Mouse (Mus musculus) heart, adult 2 months (tissue): ENCODE measurements around the gene Myo18a. TPM values are rescaled to one million over a fixed set of nuclear protein-coding genes. Genes with fewer than 3 reads are reported as not detected.

Experiments
- DNase-seq, 2 experiments: peaks; one replicate each; pipeline ENCODE4 v3.0.0; 2021
- H3K27ac ChIP-seq: fragments of 200-600 bp; 2 replicates; pipeline ENCODE4 v1.8.1; 2022
- H3K27me3 ChIP-seq: fragments of 200-500 bp; 2 replicates; pipeline ENCODE4 v1.6.1; 2012; ENCODE audit warnings: mild to moderate bottlenecking, low read length, inconsistent platforms, mixed read lengths; ENCODE audit not compliant: control insufficient read depth, insufficient read depth
- H3K36me3 ChIP-seq: fragments of 200-500 bp; 2 replicates; pipeline ENCODE4 v1.6.1; 2012; ENCODE audit warnings: low read length, inconsistent platforms; ENCODE audit not compliant: control insufficient read depth, insufficient read depth
- H3K4me1 ChIP-seq: fragments of 200-500 bp; 2 replicates; pipeline ENCODE4 v1.6.1; 2011; ENCODE audit warnings: low read length; ENCODE audit not compliant: control insufficient read depth, insufficient read depth
- H3K4me3 ChIP-seq: fragments of 200-600 bp; 2 replicates; pipeline ENCODE4 v1.8.1; 2022
- H3K79me2 ChIP-seq: fragments of 200-500 bp; replicated peaks from 2 replicates; pipeline ENCODE4 v1.6.1; 2012; ENCODE audit warnings: mild to moderate bottlenecking, inconsistent platforms, low read length, moderate library complexity, mixed read lengths; ENCODE audit not compliant: control insufficient read depth, insufficient read depth
- H3K9ac ChIP-seq: fragments of 200-500 bp; 2 replicates; pipeline ENCODE4 v1.6.1; 2012; ENCODE audit warnings: low read depth, mild to moderate bottlenecking, control low read depth, inconsistent platforms, low read length, mixed read lengths
- CTCF ChIP-seq: fragments of 200-600 bp; IDR thresholded peaks from 2 replicates; pipeline ENCODE4 v1.8.1; 2022; ENCODE audit warnings: antibody characterized with exemption, mild to moderate bottlenecking, moderate library complexity
- EP300 ChIP-seq: fragments of 200-500 bp; IDR thresholded peaks from 2 replicates; pipeline ENCODE4 v1.6.1; 2011; ENCODE audit warnings: low read depth, low read length, control low read depth; ENCODE audit not compliant: insufficient read depth
- POLR2A ChIP-seq: fragments of 200-500 bp; IDR thresholded peaks from 2 replicates; pipeline ENCODE4 v1.6.1; 2011; ENCODE audit warnings: mild to moderate bottlenecking, low read depth, low read length, control low read depth; ENCODE audit not compliant: insufficient read depth
- WGBS: fragments of 180-500 bp; shearing (Covaris S2); methylation state at CpG from one replicate; pipeline ENCODE4 v1.1.7; 2018; 5-methylcytosine and 5-hydroxymethylcytosine counted together
- intact Hi-C: fragments of 180-260 bp; cut with DNase I; formaldehyde crosslinking; loops from one replicate; pipeline ENCODE4 v1.15.1; 2025
- polyA plus RNA-seq: library from polyadenylated mRNA; depleted of rRNA; stranded (reverse); fragments of >200 nt; gene quantifications from 2 replicates; pipeline ENCODE4 v1.2.3, GENCODE M21; 2012
- total RNA-seq, 2 experiments: library from RNA; stranded (reverse); gene quantifications; 2 replicates each; pipeline ENCODE4 v1.2.3; 2021

Myo18a gene
- total and polyA plus RNA-seq, 3 experiments, result 98.6 to 274 (median 240) TPM

- 0 out of 2 replicates have a peak, but pooled peaks have one; percentile 23 for TF ChIP-seq POLR2A
- peak; percentile 99 for TF ChIP-seq EP300
- TF ChIP-seq CTCF, result peak; percentile 97
- Histone ChIP-seq H3K4me3 (no peak overlapping the region), H3K27me3 (no peaks in the 10 kb centered on the region), H3K79me2 (no peaks in the 10 kb centered on the region), H3K4me1 (peaks cover 18% of the 10 kb centered on the region), H3K9ac (no peak overlapping the region), H3K36me3 (no peaks in the 10 kb centered on the region; the same call in 1 of the 2 replicates), H3K27ac (peak overlapping the region; percentile 28)
- 13% methylated on average over 3 of the region's 3 CpGs for WGBS
- DNase-seq, result peak; percentile 79 to 82
- intact Hi-C loops, result loop anchor here (1.0 kb wide), 2 partner anchors 53 to 79 kb away; partner anchors contain the start of gene Myo18a
These were observed 53.0 kb downstream of the Myo18a start for GRCm38 (mm10) chr11:77816003-77816402.

GRCm38 (mm10) chr11:77821648-77822047 lies 58.6 kb downstream of the Myo18a start:
- DNase-seq, result peak; percentile 47 to 71
- no peaks in the 10 kb centered on the region for H3K27me3 ChIP-seq
- no peaks in the 10 kb centered on the region; the same call in 1 of the 2 replicates for H3K4me1 ChIP-seq
- no peak for TF ChIP-seq EP300
- peak; percentile 83 for TF ChIP-seq CTCF
- no peaks in the 10 kb centered on the region for H3K79me2 ChIP-seq
- 31% methylated on average over 8 of the region's 8 CpGs for WGBS
- H3K36me3 ChIP-seq, result no peaks in the 10 kb centered on the region
- intact Hi-C loops, result no loop called here
- H3K4me3 ChIP-seq, result no peak overlapping the region
- no peak overlapping the region for H3K27ac ChIP-seq
- no peak overlapping the region for H3K9ac ChIP-seq

- H3K4me3 ChIP-seq, result no peak overlapping the region
- peak; percentile 56 to 75 for DNase-seq
- intact Hi-C loops, result no loop called here
These were observed 59.7 kb downstream of the Myo18a start for GRCm38 (mm10) chr11:77822781-77823180.

GRCm38 (mm10) chr11:77825853-77826252 lies 62.8 kb downstream of the Myo18a start:
- H3K4me3 ChIP-seq, result no peak overlapping the region
- peak; percentile 68 to 74 for DNase-seq
- 1% methylated on average over 5 of the region's 5 CpGs for WGBS
- H3K9ac ChIP-seq, result no peak overlapping the region
- peak overlapping the region; percentile 54 for H3K27ac ChIP-seq
- H3K27me3 ChIP-seq, result no peaks in the 10 kb centered on the region
- no peaks in the 10 kb centered on the region; the same call in 1 of the 2 replicates for H3K4me1 ChIP-seq
- intact Hi-C loops, result no loop called here
- H3K36me3 ChIP-seq, result no peaks in the 10 kb centered on the region
- H3K79me2 ChIP-seq, result no peaks in the 10 kb centered on the region
- TF ChIP-seq EP300, result 0 out of 2 replicates have a peak, but pooled peaks have one; percentile 13
- 0 out of 2 replicates have a peak, but pooled peaks have one; percentile 21 for TF ChIP-seq POLR2A
- peak; percentile 92 for TF ChIP-seq CTCF

More at GRCm38 (mm10) chr11:77822781-77823180, 59.7 kb downstream of the Myo18a start:
- Histone ChIP-seq H3K9ac (no peak overlapping the region), H3K4me1 (no peaks in the 10 kb centered on the region; the same call in 1 of the 2 replicates), H3K79me2 (no peaks in the 10 kb centered on the region), H3K27ac (no peak overlapping the region), H3K36me3 (no peaks in the 10 kb centered on the region), H3K27me3 (no peaks in the 10 kb centered on the region)
- TF ChIP-seq CTCF (peak; percentile 91), EP300 (no peak), POLR2A (no peak)
- WGBS, result 34% methylated on average over 7 of the region's 7 CpGs

- no peaks in the 10 kb centered on the region; the same call in 1 of the 2 replicates for H3K4me1 ChIP-seq
- H3K9ac ChIP-seq, result no peak overlapping the region
- intact Hi-C loops, result no loop called here
- TF ChIP-seq POLR2A, result no peak
- no peak for TF ChIP-seq EP300
- no peak for TF ChIP-seq CTCF
- H3K27me3 ChIP-seq, result no peaks in the 10 kb centered on the region
- WGBS, result 18% methylated on average over 3 of the region's 3 CpGs
- no peaks in the 10 kb centered on the region for H3K79me2 ChIP-seq
- no peak overlapping the region for H3K4me3 ChIP-seq
- DNase-seq, result no peak
- peak overlapping the region; percentile 54 for H3K27ac ChIP-seq
- no peaks in the 10 kb centered on the region for H3K36me3 ChIP-seq
These were observed 63.3 kb downstream of the Myo18a start for GRCm38 (mm10) chr11:77826311-77826710.

- H3K9ac ChIP-seq, result no peak overlapping the region
- TF ChIP-seq EP300 (peak; percentile 64; the same call in 1 of the 2 replicates), POLR2A (no peak), CTCF (peak; percentile 99)
- no peaks in the 10 kb centered on the region; the same call in 1 of the 2 replicates for H3K4me1 ChIP-seq
- no peaks in the 10 kb centered on the region for H3K36me3 ChIP-seq
- no peak overlapping the region for H3K4me3 ChIP-seq
- no peaks in the 10 kb centered on the region for H3K27me3 ChIP-seq
- H3K79me2 ChIP-seq, result no peaks in the 10 kb centered on the region
- WGBS, result 63% methylated on average over 18 of the region's 18 CpGs
- intact Hi-C loops, result loop anchor here (1.0 kb wide), 1 partner anchor 140 kb away; no protein-coding TSS in a partner anchor
- no peak overlapping the region for H3K27ac ChIP-seq
- DNase-seq, result peak; percentile 66 to 76
These were observed 64.4 kb downstream of the Myo18a start for GRCm38 (mm10) chr11:77827241-77827995.
